Mouse (Mus musculus): ENCODE data around the gene Lelp1.

The Lelp1 gene

DNA sequence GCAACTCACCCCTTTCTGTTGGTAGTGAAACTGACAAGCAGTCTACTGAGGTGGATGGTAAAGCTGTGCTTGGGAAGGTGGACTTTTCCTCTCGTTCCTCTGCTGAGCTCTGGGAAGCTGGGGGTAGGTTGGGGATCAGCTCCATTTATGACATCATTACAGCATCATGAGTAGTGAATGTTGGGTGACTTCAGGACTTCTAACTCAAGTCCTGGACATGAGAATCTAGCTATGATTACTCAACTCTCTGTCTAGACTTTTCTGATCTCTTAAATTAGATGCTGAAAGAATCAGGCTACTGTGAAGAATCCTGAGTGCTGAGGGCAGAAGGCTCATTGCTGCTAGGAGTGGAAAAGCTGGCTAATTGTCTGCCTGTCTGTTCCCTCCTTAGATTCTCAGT, at the start of gene Lelp1:
Gene Lelp1, minus strand, starts transcription at position 101 of the 400 bp plus-strand sequence.
- no peak for DNase-seq

DNA sequence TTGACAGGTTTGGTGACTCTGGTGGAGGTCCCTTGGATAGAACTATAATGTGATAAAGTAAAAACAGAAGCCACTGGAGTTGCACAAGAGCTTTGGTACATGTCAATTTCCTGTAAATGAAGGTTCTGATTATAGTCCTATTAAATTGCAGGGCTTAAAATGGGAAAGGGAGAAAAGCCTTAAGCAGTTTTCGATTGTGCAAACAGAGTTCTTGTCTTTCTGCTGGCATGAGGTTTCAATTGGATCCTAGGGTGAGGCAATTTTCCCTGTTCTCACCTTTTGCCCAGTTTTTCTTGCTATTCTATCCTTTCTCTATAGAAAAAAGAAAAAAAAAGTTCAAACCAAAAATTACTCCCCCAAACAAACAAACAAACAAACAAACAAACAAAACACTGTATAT, 34.3 kb upstream of the Lelp1 start:
- no peak for DNase-seq

- peak in 1 of 2 experiments; percentile 7 for DNase-seq
Measured at GRCm38 (mm10) chr3:92169847-92170246, 27.3 kb upstream of the Lelp1 start.

- DNase-seq, result peak; percentile 41 to 73
Measured at GRCm38 (mm10) chr3:92153322-92153721, 10.8 kb upstream of the Lelp1 start.

DNA sequence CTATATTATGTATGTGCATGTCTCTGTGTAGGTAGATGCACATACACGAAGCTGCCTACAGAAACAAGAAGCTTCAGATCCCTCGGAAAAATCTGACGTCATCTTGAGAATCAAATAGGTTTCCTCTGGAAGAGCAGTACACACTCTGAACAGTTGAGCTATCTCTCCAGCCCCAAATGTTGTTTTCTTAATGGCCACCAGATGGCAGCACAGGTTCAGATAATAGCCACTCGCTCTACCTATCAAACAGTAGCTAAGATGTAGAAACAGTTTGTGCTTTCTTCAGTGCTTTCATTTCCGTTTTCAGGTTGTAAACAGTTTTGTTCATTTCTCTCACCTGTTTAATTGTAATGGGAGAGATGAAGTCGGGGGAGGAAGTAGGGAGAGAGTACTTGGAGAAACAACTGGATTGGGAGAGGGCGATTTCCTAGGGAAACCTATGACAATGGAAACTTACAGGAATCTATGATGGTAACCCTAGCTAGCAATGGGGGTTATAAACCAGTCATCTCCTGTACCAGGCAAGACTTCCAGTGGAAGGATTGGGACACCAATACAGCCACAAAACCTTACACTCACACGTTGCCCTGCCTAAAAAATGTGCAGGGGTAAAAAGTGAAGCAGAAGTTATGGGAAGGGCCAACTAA, 8.2 kb upstream of the Lelp1 start:
- DNase-seq, result peak; percentile 45 to 66

DNA sequence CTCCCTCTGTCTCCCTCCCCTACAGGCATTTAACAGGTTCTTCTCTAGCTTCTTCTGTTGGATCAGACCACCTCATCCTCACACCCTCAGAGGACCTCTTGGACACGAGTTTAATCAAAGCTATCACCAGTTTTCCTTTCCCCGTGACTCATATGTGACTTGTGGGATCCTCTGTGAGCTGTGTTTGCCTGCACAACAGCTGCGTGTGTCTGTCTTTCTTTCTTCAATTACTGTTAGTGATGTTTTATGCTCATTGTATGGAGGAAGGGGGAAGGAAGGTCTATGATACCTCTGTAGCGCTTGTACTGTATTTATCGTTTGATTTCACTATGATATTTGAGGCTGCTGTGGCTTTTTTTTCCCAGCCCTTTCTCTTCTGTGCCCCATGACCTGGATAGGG, 5.4 kb upstream of the Lelp1 start:
- DNase-seq, result no peak

GRCm38 (mm10) chr3:92147420-92147819, 4.9 kb upstream of the Lelp1 start:
- DNase-seq, result peak; percentile 36 to 51

DNA sequence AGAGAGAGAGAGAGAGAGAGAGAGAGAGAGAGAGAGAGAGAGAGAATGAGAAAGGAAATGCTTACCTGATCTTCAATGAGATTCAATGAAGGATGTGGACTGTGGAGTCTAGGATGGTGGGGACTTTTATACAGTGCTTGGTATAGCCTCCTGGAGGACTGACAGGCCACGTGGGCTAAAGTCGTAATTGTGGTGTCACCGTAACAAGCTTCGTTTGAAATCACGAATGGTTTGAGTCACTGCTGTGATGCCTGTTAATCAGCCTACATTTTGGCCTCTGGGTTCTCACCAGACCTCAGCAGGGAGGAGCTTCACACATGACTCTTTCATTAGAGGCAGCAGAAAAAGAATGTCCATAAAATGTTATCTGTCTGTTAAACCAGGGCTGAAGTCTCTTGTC, 18.7 kb downstream of the Lelp1 start, which contains the start of gene Prr9:
Gene Prr9, minus strand, starts transcription at position 101 of the 400 bp plus-strand sequence.
- no peak for DNase-seq

DNA sequence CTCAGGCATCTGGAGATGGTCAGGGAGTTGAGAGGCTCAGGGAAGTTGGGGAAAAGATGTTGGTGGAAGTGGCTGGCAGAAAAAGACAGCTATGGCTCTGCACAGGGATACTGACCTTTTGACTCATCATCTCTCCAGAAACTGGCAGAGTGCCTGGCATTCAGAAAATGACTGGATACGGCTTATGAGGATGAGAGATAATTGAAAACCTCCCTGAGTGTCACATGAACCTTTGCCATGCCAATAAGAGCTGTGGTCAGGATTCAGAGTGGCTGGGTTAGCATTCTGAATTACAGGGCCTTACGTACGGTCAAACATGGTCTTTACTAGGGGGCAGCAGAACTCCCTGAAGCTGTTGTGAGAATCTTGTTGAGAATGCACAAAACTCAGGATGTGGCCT, 21.6 kb downstream of the Lelp1 start:
- no peak for DNase-seq

DNA sequence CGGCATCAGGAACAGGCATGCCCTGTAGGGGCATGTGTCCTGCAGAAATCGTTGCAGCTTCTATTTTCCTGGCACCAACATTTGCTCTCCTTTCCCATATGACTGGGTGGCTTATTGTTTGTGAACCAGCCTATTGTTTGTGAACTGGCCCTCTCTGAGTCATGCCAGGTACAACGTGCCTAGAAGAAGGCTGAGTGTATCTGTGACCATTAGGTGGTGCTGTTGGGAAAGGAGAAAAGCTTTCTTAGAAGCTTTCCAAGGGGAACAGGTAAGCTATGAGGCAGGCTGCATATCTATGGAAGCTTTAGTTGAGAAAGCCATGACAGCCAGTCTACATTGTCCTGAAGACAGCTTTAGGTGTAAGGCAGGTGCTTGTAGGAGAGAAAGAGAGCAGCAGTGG, 24.6 kb downstream of the Lelp1 start:
- DNase-seq, result peak; percentile 12 to 30

DNA sequence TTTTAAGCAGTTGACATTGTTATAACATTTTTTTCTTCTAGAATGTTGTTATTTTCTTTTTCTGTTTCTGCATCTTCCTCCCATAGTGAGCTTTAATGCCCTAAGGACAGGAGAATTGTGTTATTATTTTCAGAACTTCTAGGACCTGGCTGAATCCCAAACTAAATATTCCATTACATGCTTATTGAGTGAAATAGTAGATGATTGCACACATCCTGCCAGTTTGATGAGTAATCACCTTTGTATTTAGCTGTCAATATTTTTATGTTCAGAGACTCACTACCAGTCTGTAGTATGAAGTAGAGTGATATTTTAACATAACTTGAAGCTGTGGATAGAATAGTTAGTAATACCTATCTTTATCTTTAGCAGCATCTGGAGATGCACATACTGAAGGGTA, 31.0 kb downstream of the Lelp1 start:
- no peak for DNase-seq

GRCm38 (mm10) chr3:92110790-92111189, 31.8 kb downstream of the Lelp1 start:
- no peak for DNase-seq

GRCm38 (mm10) chr3:92106582-92106981, 36.0 kb downstream of the Lelp1 start:
- DNase-seq, result peak; percentile 42 to 72
